Mouse (Mus musculus): ENCODE measurements at regions not wholly inside any gene's neighbourhood (a gene's known extent, or its start where the extent isn't known, plus 50 kb on each side); places are given as distances from the start of the nearest gene placed in this dataset.

GRCm38 (mm10) chr10:122569546-122570202, 108.9 kb upstream of the Ppm1h start:
- no peak for DNase-seq

GRCm38 (mm10) chr10:122570909-122571551, 107.5 kb upstream of the Ppm1h start:
- no peak for DNase-seq

DNA sequence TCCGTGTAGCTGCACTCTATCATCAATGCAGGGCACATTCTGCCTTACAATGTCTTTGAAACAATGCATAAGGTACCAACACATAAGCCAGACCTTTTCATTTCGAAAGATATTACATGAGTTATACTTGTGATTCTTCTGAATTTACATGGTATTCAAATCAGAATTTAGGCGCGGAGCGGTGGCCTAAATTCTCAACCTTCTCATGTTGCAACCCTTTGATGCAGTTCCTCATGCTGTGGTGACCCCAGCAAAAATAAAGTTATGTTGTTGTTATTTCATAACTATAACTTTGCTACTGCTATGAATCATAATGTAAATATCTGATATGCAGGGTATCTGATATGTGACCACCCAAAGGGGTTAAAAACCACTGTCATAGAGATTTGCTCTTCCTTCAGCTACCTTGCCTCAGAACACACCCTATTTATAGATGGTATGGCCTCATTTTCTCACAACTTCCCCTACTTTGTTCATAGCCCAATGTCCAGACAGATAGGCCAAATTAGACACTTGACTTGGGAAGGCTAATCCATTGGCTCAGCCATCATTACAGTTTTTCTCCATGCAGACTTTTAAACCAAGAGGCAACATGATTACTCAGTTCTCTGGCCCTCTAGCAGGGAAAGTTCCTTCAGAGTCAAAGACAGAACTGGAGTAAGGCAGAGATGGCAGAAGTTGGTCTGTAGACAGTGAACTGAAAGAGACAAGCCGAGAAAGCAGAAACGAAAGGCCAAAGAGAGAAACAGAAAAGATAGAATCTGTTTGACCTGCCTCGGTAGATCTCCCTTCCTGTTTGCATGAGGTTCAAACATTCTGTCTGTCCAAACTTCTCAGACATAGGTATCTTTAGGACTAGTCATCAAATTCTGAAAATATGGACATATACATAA, 102.1 kb upstream of the Ppm1h start:
- no peak for DNase-seq

DNA sequence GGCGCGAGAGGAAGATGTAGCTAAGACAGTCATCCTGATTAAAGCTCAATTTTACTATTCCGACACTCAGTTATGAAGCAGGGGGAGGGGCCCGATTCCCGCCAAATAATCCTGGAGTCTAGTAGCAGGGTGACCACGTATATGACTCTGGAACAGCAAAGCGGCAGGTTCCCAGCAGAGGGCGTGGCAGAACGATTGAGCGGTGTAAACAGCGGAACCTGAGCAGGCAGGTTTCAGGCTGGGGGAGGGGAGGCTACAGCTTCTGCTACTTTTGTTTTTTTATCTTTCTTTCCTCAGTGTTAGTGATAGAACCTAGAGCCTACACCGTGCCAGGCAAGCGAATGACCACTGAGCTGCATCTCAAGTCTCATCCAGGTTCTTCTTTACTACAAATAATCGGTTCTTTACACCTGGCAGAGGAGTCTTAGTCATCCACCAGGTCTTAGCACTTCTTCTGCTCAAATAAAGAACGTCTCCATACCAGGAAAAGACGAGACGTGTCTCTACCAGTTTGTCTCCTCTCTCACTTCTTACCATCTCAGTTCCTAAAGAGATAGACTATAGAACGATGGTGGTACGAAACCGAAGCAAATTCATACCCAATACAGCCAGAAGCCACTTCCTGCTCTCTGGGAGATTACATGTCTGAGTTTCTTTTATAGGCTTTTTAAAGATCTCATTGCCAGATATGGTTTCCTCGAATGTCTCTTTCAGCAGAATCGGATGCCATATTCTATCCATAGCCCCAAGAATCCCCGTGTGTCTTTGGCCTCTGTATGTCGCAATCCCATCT, 100.2 kb upstream of the Ppm1h start:
- DNase-seq = no peak

DNA sequence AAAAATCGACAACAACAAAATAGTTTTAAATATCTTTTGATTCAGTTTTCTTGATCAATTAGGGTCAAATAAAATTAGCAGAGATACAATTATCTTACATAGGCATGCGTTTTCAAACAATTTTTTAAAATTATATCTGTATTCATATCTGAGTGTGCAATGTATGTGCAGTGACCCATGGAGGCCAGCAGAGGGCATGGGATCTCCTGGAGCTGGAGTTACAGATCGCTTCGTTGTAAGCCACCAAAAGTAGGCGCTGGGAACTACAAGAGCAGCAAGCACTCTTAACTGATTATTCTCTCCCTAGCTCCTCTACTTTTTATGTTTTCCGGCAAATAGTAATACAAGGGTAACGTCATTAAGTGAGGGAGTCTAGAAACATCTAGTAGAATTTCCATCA, 97.5 kb upstream of the Ppm1h start:
- no peak for DNase-seq

- DNase-seq = no peak
Measured at GRCm38 (mm10) chr10:122587541-122587940, 91.0 kb upstream of the Ppm1h start.

GRCm38 (mm10) chr10:122599511-122599910, 79.1 kb upstream of the Ppm1h start:
- no peak for DNase-seq

- DNase-seq = no peak
Measured at GRCm38 (mm10) chr10:122602394-122602793, 76.2 kb upstream of the Ppm1h start.

GRCm38 (mm10) chr10:122603960-122604359, 74.6 kb upstream of the Ppm1h start:
- no peak for DNase-seq

- no peak for DNase-seq
Measured at GRCm38 (mm10) chr10:122613281-122613680, 65.3 kb upstream of the Ppm1h start.

GRCm38 (mm10) chr10:122613891-122614290, 64.7 kb upstream of the Ppm1h start:
- DNase-seq = no peak

DNA sequence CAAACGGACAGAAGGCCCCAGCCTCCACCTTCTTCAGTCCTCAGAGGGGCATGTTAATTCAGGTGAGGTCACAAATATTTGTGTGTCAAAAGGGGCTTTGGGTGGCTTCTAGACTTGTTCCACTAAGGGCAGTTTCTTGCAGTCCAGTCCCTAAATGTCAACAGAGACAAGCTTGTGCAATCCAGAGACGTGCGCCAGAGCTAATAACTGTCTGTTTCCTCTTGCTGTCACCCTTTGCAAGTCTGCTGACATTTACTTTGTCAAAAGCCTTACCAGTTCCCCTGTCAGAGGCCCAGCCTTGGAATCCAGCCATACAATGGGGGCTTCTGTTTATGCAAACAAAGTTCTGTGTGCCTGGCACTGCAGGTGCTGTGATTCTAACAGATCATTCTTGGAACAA, 63.8 kb upstream of the Ppm1h start:
- DNase-seq = no peak

DNA sequence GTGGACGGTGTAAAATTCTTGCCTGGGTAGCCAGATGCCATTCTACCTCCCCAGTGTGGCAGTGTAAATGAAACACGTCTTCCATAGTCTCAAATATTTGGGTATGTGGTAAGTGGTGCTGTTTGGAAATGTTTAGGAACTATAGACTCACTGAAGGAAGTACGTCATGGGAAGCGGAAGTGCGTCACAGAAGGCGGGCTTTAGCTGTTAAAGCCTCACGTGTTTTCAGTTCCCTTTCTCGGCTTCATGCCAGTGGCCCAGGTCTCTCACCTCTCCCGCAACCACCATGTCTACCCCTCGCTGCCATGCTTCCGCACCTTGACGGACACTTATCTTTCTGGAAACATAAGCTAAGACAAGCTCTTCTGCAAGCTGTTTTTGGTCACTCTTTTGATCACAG, 62.9 kb upstream of the Ppm1h start:
- no peak for DNase-seq

DNA sequence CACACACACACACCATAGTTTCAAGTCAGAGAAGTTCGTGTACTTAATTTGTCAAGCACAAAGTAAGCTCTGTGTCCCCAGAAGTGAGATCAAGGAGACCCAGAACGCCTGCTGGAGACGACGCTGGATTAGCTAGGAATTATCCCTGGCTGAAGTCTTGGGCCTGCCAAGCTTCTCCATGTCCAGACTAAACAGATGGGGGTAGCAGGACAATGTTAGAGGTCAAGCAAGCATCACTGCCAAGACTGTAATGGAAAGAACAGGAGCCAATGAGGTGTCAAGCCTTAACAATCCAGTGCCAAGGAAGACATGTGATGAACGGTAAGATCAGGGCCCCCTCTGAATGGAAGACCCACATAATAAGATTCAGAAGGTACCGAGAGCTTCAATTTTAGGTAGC, 62.2 kb upstream of the Ppm1h start:
- no peak for DNase-seq

DNA sequence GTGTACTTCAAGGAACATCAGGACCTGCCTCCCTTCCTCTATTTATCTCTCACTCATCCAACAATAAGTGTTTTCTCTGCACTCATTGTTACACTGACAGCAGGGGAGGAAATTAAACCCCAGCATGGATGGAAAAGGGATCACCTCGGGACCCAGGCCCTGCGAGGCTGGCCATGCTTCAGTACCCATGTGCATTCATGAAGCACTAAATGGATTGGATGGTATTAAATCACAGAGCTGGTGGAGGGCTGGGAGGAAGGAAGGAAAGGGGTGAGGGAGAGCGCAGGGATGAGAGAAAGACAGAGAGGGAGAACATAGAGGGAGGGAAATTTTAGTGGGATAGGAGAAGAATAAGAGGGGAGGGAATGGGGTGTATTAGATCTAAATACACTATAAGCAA, 59.7 kb upstream of the Ppm1h start:
- DNase-seq = no peak

DNA sequence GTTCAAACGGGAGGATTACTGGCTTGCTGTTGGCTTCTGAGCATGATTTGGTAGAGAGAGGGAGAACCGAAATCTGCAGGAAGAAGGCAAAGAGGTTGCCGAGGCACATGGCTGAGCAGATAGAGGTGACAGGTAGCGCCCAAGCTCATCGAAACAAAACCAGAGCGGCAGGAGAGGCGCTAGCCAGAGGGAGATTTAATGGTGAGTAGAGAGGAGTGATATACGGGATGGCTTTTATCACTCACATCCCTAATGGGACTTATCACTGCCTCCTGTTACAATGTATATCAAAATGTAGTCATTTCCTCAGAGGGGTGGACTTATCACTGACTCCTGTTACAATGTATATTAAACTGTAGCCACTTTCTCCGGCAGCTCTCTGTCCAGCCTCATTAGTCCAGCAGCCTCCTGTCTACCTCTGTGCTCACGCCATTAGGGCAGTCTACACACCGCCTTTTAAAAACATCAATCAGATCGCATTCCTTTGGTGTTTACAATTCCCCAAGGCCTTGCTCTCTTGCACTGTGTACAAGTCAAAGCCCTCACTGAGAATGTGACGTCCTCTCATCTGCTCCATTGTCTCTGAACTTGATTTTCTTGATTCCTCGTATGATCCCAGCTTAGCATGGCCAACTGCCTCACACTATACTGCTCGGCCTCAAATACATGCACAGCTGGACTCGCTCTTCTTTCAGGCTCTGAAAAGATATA, 59.0 kb upstream of the Ppm1h start:
- no peak for DNase-seq
